Mouse (Mus musculus) midbrain, embryonic 10.5 days (tissue): Measurements from ENCODE around the gene Il12rb2. TPM values are rescaled to one million over a fixed set of nuclear protein-coding genes. Genes with fewer than 3 reads are reported as not detected.

Experiments
- polyA plus RNA-seq: library from polyadenylated mRNA; unstranded; fragments of >200 nt; fragmentation: Nextera tagmentation; extraction: Ambion mirVana; gene quantifications from 2 replicates; pipeline ENCODE4 v1.2.1, GENCODE M21; 2016

The Il12rb2 gene
- polyA plus RNA-seq, 1 experiment from 2014 or later: 0.06 TPM

Other genes with a start within 250 kb of the Il12rb2 start
- 427 and 470 TPM in 2 replicates for gene Serbp1, start 138.0 kb downstream of the Il12rb2 start, polyA plus RNA-seq
- not detected in 2 replicates for gene Il23r, start 115.7 kb upstream of the Il12rb2 start, polyA plus RNA-seq
- gene Tacstd2, start 159.6 kb upstream of the Il12rb2 start, polyA plus RNA-seq: 3.2 and 5.5 TPM in 2 replicates